Mouse (Mus musculus) CH12.LX (cell line): ENCODE data around the gene Ifit2. TPM values are rescaled to one million over a fixed set of nuclear protein-coding genes. Genes with fewer than 3 reads are reported as not detected.
A peak's percentile ranks its signal among the peaks of the same experiment; 100 is the strongest.

Experiments
- DNase-seq: peaks from one replicate; pipeline ENCODE4 v3.0.0-alpha.2; 2013; ENCODE audit errors: extremely low read depth
- H3K27ac ChIP-seq: 2 replicates; pipeline ENCODE4 v1.5.1; 2012; ENCODE audit warnings: low read depth, mild to moderate bottlenecking, control low read depth, moderate library complexity; ENCODE audit not compliant: insufficient read depth
- H3K27me3 ChIP-seq: replicated peaks from 2 replicates; pipeline ENCODE3; 2012; ENCODE audit warnings: inconsistent platforms
- H3K36me3 ChIP-seq, 2 experiments: replicated peaks in 1 of 2; 2 replicates each; pipeline versions ENCODE3 to v1.6.1; 2012; ENCODE audit warnings: inconsistent platforms in 1 of 2, low read length in 1 of 2, mild to moderate bottlenecking in 1 of 2, mixed read lengths in 1 of 2, moderate library complexity in 1 of 2; ENCODE audit not compliant: control insufficient read depth in 1 of 2, insufficient read depth in 1 of 2
- H3K4me1 ChIP-seq, 2 experiments: 2 replicates each; pipeline ENCODE4 v1.6.1; 2012; ENCODE audit warnings: inconsistent platforms in 1 of 2, moderate library complexity in 1 of 2; ENCODE audit not compliant: insufficient read depth in 2 of 2, control insufficient read depth in 1 of 2
- H3K4me2 ChIP-seq: 2 replicates; pipeline ENCODE4 v1.6.1; 2012; ENCODE audit warnings: low read depth, mild to moderate bottlenecking, control low read depth; ENCODE audit not compliant: poor library complexity, insufficient read depth, severe bottlenecking
- H3K4me3 ChIP-seq, 3 experiments: fragments of 150-350 bp in 1 of 3; sonication (generic) in 1 of 3; replicated peaks in 1 of 3; 2 replicates each; pipeline versions ENCODE3 to v1.5.1; 2011 to 2012; ENCODE audit warnings: low read depth in 2 of 3, low read length in 2 of 3, mild to moderate bottlenecking in 2 of 3, moderate library complexity in 2 of 3, control low read depth in 1 of 3, improper control_type of control experiment in 1 of 3, inconsistent platforms in 1 of 3, mixed read lengths in 1 of 3; ENCODE audit not compliant: poor library complexity in 1 of 3
- H3K79me2 ChIP-seq: replicated peaks from 2 replicates; pipeline ENCODE4 v1.6.1; 2012; ENCODE audit warnings: mild to moderate bottlenecking, moderate library complexity; ENCODE audit not compliant: control insufficient read depth, poor library complexity, insufficient read depth, severe bottlenecking; ENCODE audit errors: extremely low read depth
- H3K9ac ChIP-seq: 2 replicates; pipeline ENCODE4 v1.6.1; 2012; ENCODE audit warnings: low read depth, mild to moderate bottlenecking, control low read depth, moderate library complexity; ENCODE audit not compliant: insufficient read depth
- H3K9me3 ChIP-seq: replicated peaks from 2 replicates; pipeline ENCODE3; 2012; ENCODE audit warnings: low read length, inconsistent platforms, mixed read lengths
- BHLHE40 ChIP-seq: IDR thresholded peaks from 2 replicates; pipeline ENCODE4 v1.6.1; 2011; ENCODE audit warnings: mild to moderate bottlenecking, low read depth, low read length, improper control_type of control experiment
- CHD1 ChIP-seq: IDR thresholded peaks from 2 replicates; pipeline ENCODE4 v1.6.1; 2012; ENCODE audit warnings: low read depth, low read length, improper control_type of control experiment, inconsistent platforms
- CHD2 ChIP-seq: IDR thresholded peaks from 2 replicates; pipeline ENCODE4 v1.6.1; 2011; ENCODE audit warnings: low read length, improper control_type of control experiment
- CTCF ChIP-seq, 2 experiments: IDR thresholded peaks in 1 of 2; conservative IDR thresholded peaks in 1 of 2; 2 replicates each; pipeline ENCODE4 v1.5.1; 2011 to 2012; ENCODE audit warnings: low read depth in 2 of 2, low read length in 2 of 2, improper control_type of control experiment in 1 of 2, inconsistent platforms in 1 of 2, mild to moderate bottlenecking in 1 of 2, moderate library complexity in 1 of 2
- ELF1 ChIP-seq: IDR thresholded peaks from 2 replicates; pipeline ENCODE4 v1.6.1; 2014; ENCODE audit warnings: low read depth, mild to moderate bottlenecking, inconsistent platforms, low read length, improper control_type of control experiment
- EP300 ChIP-seq: IDR thresholded peaks from 2 replicates; pipeline ENCODE4 v1.6.1; 2011; ENCODE audit warnings: low read length, improper control_type of control experiment
- ETS1 ChIP-seq: conservative IDR thresholded peaks from 2 replicates; pipeline ENCODE4 v1.6.1; 2012; ENCODE audit warnings: low read depth, mild to moderate bottlenecking, inconsistent platforms, low read length, improper control_type of control experiment, moderate library complexity
- GABPA ChIP-seq: IDR thresholded peaks from 2 replicates; pipeline ENCODE4 v1.6.1; 2012; ENCODE audit warnings: low read depth, low read length, improper control_type of control experiment, inconsistent platforms; ENCODE audit not compliant: insufficient replicate concordance
- HCFC1 ChIP-seq: IDR thresholded peaks from 2 replicates; pipeline ENCODE4 v1.6.1; 2012; ENCODE audit warnings: low read depth, mild to moderate bottlenecking, inconsistent platforms, low read length, improper control_type of control experiment
- IRF4 ChIP-seq: IDR thresholded peaks from 2 replicates; pipeline ENCODE4 v1.6.1; 2014; ENCODE audit warnings: low read depth, mild to moderate bottlenecking, inconsistent platforms, low read length, improper control_type of control experiment
- JUN ChIP-seq: IDR thresholded peaks from 2 replicates; pipeline ENCODE4 v1.6.1; 2011; ENCODE audit warnings: low read depth, mild to moderate bottlenecking, low read length, improper control_type of control experiment, moderate library complexity; ENCODE audit not compliant: insufficient read depth
- MAFK ChIP-seq: IDR thresholded peaks from 2 replicates; pipeline ENCODE4 v1.6.1; 2011; ENCODE audit warnings: low read length, improper control_type of control experiment; ENCODE audit not compliant: insufficient replicate concordance
- MAX ChIP-seq: IDR thresholded peaks from 2 replicates; pipeline ENCODE4 v1.6.1; 2011; ENCODE audit warnings: low read length, improper control_type of control experiment
- MAZ ChIP-seq: IDR thresholded peaks from 2 replicates; pipeline ENCODE4 v1.6.1; 2012; ENCODE audit warnings: low read depth, mild to moderate bottlenecking, inconsistent platforms, low read length, improper control_type of control experiment, moderate library complexity
- MXI1 ChIP-seq: IDR thresholded peaks from 2 replicates; pipeline ENCODE4 v1.6.1; 2011; ENCODE audit warnings: mild to moderate bottlenecking, low read depth, low read length, improper control_type of control experiment
- NELFE ChIP-seq: IDR thresholded peaks from 2 replicates; pipeline ENCODE4 v1.6.1; 2011; ENCODE audit warnings: low read depth, low read length, improper control_type of control experiment
- NRF1 ChIP-seq: IDR thresholded peaks from 2 replicates; pipeline ENCODE4 v1.6.1; 2014; ENCODE audit warnings: low read depth, mild to moderate bottlenecking, inconsistent platforms, low read length, improper control_type of control experiment, moderate library complexity
- PAX5 ChIP-seq: IDR thresholded peaks from 2 replicates; pipeline ENCODE4 v1.6.1; 2012; ENCODE audit warnings: low read length, inconsistent platforms, mixed read lengths
- POLR2A ChIP-seq: IDR thresholded peaks from 2 replicates; pipeline ENCODE4 v1.6.1; 2011; ENCODE audit warnings: low read depth, mild to moderate bottlenecking, improper control_type of control experiment, low read length
- POLR2AphosphoS2 ChIP-seq: IDR thresholded peaks from 2 replicates; pipeline ENCODE4 v1.6.1; 2011; ENCODE audit warnings: low read depth, low read length, improper control_type of control experiment
- RAD21 ChIP-seq: IDR thresholded peaks from 2 replicates; pipeline ENCODE4 v1.6.1; 2011; ENCODE audit warnings: low read depth, mild to moderate bottlenecking, low read length, improper control_type of control experiment, moderate library complexity
- SIN3A ChIP-seq: IDR thresholded peaks from 2 replicates; pipeline ENCODE4 v1.6.1; 2012; ENCODE audit warnings: low read length, improper control_type of control experiment, inconsistent platforms
- SMC3 ChIP-seq: IDR thresholded peaks from 2 replicates; pipeline ENCODE4 v1.6.1; 2011; ENCODE audit warnings: low read depth, low read length, improper control_type of control experiment
- TBP ChIP-seq: conservative IDR thresholded peaks from 2 replicates; pipeline ENCODE4 v1.6.1; 2011; ENCODE audit warnings: low read depth, low read length, improper control_type of control experiment
- TCF12 ChIP-seq: IDR thresholded peaks from 2 replicates; pipeline ENCODE4 v1.6.1; 2014; ENCODE audit warnings: low read depth, mild to moderate bottlenecking, inconsistent platforms, low read length, improper control_type of control experiment
- UBTF ChIP-seq: IDR thresholded peaks from 2 replicates; pipeline ENCODE4 v1.6.1; 2012; ENCODE audit warnings: low read depth, mild to moderate bottlenecking, inconsistent platforms, low read length, improper control_type of control experiment, moderate library complexity
- USF1 ChIP-seq: IDR thresholded peaks from 2 replicates; pipeline ENCODE4 v1.6.1; 2014; ENCODE audit warnings: low read depth, mild to moderate bottlenecking, inconsistent platforms, low read length, improper control_type of control experiment
- ZC3H11A ChIP-seq: IDR thresholded peaks from 2 replicates; pipeline ENCODE4 v1.6.1; 2012; ENCODE audit warnings: low read depth, mild to moderate bottlenecking, inconsistent platforms, low read length, improper control_type of control experiment
- ZMIZ1 ChIP-seq: IDR thresholded peaks from 2 replicates; pipeline ENCODE4 v1.6.1; 2012; ENCODE audit warnings: low read depth, mild to moderate bottlenecking, inconsistent platforms, low read length, improper control_type of control experiment
- ZNF384 ChIP-seq: IDR thresholded peaks from 2 replicates; pipeline ENCODE4 v1.6.1; 2012; ENCODE audit warnings: low read depth, low read length, improper control_type of control experiment, inconsistent platforms
- dilution Hi-C: fragments of 300-500 bp; cut with MboI; formaldehyde crosslinking; loops from 2 replicates; pipeline ENCODE4 v1.14.3; 2020; ENCODE audit warnings: low sequenced_read_pairs; ENCODE audit not compliant: extremely low pct_unique_long_range_greater_than_20kb, extremely low pct_ligation_motif_present
- in situ Hi-C: fragments of 300-500 bp; cut with MboI; formaldehyde crosslinking; loops from 3 replicates; pipeline ENCODE4 v1.14.3; 2019; ENCODE audit warnings: low sequenced_read_pairs, low pct_ligation_motif_present, low pct_unique_long_range_greater_than_20kb, mixed read lengths
- polyA plus RNA-seq: library from polyadenylated mRNA; unstranded; fragments of >175 nt; gene quantifications from 2 replicates; pipeline ENCODE4 v1.2.1, GENCODE M21; 2012; ENCODE audit warnings: low read depth; ENCODE audit not compliant: insufficient read length
- total RNA-seq, 2 experiments: library from RNA; depleted of rRNA; stranded (reverse); fragments of 300-350 nt in 1 of 2; fragments of >200 nt in 1 of 2; gene quantifications; 2 replicates each; pipeline ENCODE4 v1.2.3; 2012 to 2014

The Ifit2 gene
- total and polyA plus RNA-seq, 3 experiments, result 0.72 to 8.8 (median 5.7) TPM

- no peak overlapping the region for H3K27ac ChIP-seq
- H3K36me3 ChIP-seq, result peaks cover 2 to 16% of the 10 kb centered on the region in 2 experiments
- H3K4me1 ChIP-seq, result peaks cover 4 to 34% of the 10 kb centered on the region in 2 experiments
- no peaks in the 10 kb centered on the region for H3K79me2 ChIP-seq
- dilution Hi-C loops (no loop called here), in situ Hi-C loops (no loop called here)
- DNase-seq, result peak; percentile 27
- no peaks in the 10 kb centered on the region for H3K9me3 ChIP-seq
- TF ChIP-seq TBP (no peak), EP300 (no peak), USF1 (no peak), ZC3H11A (no peak), SIN3A (peak; percentile 66), MAFK (peak; percentile 11; the same call in 1 of the 2 replicates), ZMIZ1 (no peak), ETS1 (no peak), PAX5 (no peak), SMC3 (peak; percentile 31), HCFC1 (no peak), GABPA (no peak), NRF1 (no peak), BHLHE40 (no peak), JUN (no peak), ZNF384 (no peak), CTCF (conservative IDR thresholded peaks at IDR 0.05 in 1 of 2, IDR thresholded peaks at IDR 0.05 in 1 of 2; ENCODE audit: low read depth in 2 of 2, low read length in 2 of 2) (peak in 1 of 2 experiments; percentile 55; a peak in 2 of 4 replicates), CHD1 (0 out of 2 replicates have a peak, but pooled peaks have one; percentile 28), MXI1 (no peak), RAD21 (peak; percentile 32)
- H3K27me3 ChIP-seq, result no peaks in the 10 kb centered on the region
- H3K9ac ChIP-seq, result peak overlapping the region; percentile 39
- peak overlapping the region; percentile 87 for H3K4me2 ChIP-seq
- peak overlapping the region; percentile 78 to 88 (median 86) for H3K4me3 ChIP-seq
Measured at GRCm38 (mm10) chr19:34526321-34526923, 24.1 kb upstream of the Ifit2 start.

- Histone ChIP-seq H3K36me3 (peaks cover 2 to 12% of the 10 kb centered on the region in 2 experiments), H3K27ac (no peak within 1 kb of the TSS), H3K27me3 (no peaks in the 10 kb centered on the region), H3K9me3 (no peaks in the 10 kb centered on the region), H3K4me1 (peaks cover 0 to 28% of the 10 kb centered on the region in 2 experiments; a peak in 1 of 4 replicates), H3K79me2 (no peaks in the 10 kb centered on the region), H3K4me2 (peak within 1 kb of the TSS; percentile 87), H3K4me3 (peak within 1 kb of the TSS; percentile 78 to 88 (median 86)), H3K9ac (peak within 1 kb of the TSS; percentile 39)
- in situ Hi-C loops, result no loop called here
- dilution Hi-C loops, result no loop called here
- peak; percentile 94 for DNase-seq
- 0 out of 2 replicates have a peak, but pooled peaks have one; percentile 33 for TF ChIP-seq TBP
- peak; percentile 46 for TF ChIP-seq TCF12
- TF ChIP-seq MAX, result 0 out of 2 replicates have a peak, but pooled peaks have one; percentile 38
- no peak for TF ChIP-seq RAD21
- TF ChIP-seq POLR2AphosphoS2, result no peak
- TF ChIP-seq SIN3A, result no peak; the same call in 1 of the 2 replicates
- no peak for TF ChIP-seq UBTF
- TF ChIP-seq IRF4, result peak; percentile 33; the same call in 1 of the 2 replicates
- no peak for TF ChIP-seq JUN
- TF ChIP-seq CTCF (conservative IDR thresholded peaks at IDR 0.05 in 1 of 2, IDR thresholded peaks at IDR 0.05 in 1 of 2; ENCODE audit: low read depth in 2 of 2, low read length in 2 of 2), result no peak
- TF ChIP-seq ZMIZ1, result peak; percentile 53; the same call in 1 of the 2 replicates
- TF ChIP-seq CHD2, result no peak
- no peak for TF ChIP-seq SMC3
- peak; percentile 92 for TF ChIP-seq ELF1
- no peak for TF ChIP-seq MAZ
- peak; percentile 71 for TF ChIP-seq POLR2A
- peak; percentile 85 for TF ChIP-seq NRF1
- TF ChIP-seq NELFE, result peak; percentile 60
- no peak for TF ChIP-seq EP300
- TF ChIP-seq PAX5, result no peak
Measured at GRCm38 (mm10) chr19:34526941-34527682, 23.4 kb upstream of the Ifit2 start, which contains the start of gene Lipa. Gene Lipa (minus strand): TSS chr19:34527474.
